Mouse (Mus musculus) stomach, postnatal 0 days (tissue): ENCODE measurements around the gene Pde10a. TPM values are rescaled to one million over a fixed set of nuclear protein-coding genes. Genes with fewer than 3 reads are reported as not detected.

Experiments
- ATAC-seq: fragments of 200-750 bp; cut with Nextera tagmentation; 2 replicates; pipeline ENCODE4 v1.8.0; 2017; ENCODE audit not compliant: low FRiP score, low TSS enrichment
- DNase-seq: peaks from one replicate; pipeline ENCODE4 v3.0.0-alpha.2; 2016; ENCODE audit warnings: low spot score
- H3K27ac ChIP-seq: fragments of 300-500 bp; sonication (generic); replicated peaks from 2 replicates; pipeline ENCODE4 v1.5.1; 2014; ENCODE audit warnings: mild to moderate bottlenecking, control low read depth
- H3K27me3 ChIP-seq: fragments of 300-500 bp; sonication (generic); 2 replicates; pipeline ENCODE4 v1.6.1; 2014; ENCODE audit warnings: low read length; ENCODE audit not compliant: control insufficient read depth, insufficient read depth
- H3K36me3 ChIP-seq: fragments of 300-500 bp; sonication (generic); 2 replicates; pipeline ENCODE4 v1.6.1; 2014; ENCODE audit warnings: low read length, mixed read lengths; ENCODE audit not compliant: control insufficient read depth, insufficient read depth
- H3K4me1 ChIP-seq: fragments of 300-500 bp; sonication (generic); replicated peaks from 2 replicates; pipeline ENCODE4 v1.6.1; 2014; ENCODE audit warnings: antibody characterized with exemption; ENCODE audit not compliant: control insufficient read depth, insufficient read depth
- H3K4me2 ChIP-seq: fragments of 300-500 bp; sonication (generic); replicated peaks from 2 replicates; pipeline ENCODE4 v1.6.1; 2014; ENCODE audit warnings: low read depth, mild to moderate bottlenecking, control low read depth, moderate library complexity
- H3K4me3 ChIP-seq: fragments of 300-500 bp; sonication (generic); 2 replicates; pipeline ENCODE4 v1.5.1; 2014; ENCODE audit warnings: low read depth, low read length, control low read depth
- H3K9ac ChIP-seq: fragments of 300-500 bp; sonication (generic); 2 replicates; pipeline ENCODE4 v1.6.1; 2014; ENCODE audit warnings: mild to moderate bottlenecking, low read length, control low read depth, mixed read lengths
- H3K9me3 ChIP-seq: fragments of 300-500 bp; sonication (generic); 2 replicates; pipeline ENCODE4 v1.6.1; 2016; ENCODE audit warnings: low read length; ENCODE audit not compliant: control insufficient read depth
- CTCF ChIP-seq: IDR thresholded peaks from 2 replicates; pipeline ENCODE4 v1.5.1; 2016; ENCODE audit warnings: antibody characterized with exemption, low read depth, mild to moderate bottlenecking, moderate library complexity
- EP300 ChIP-seq: optimal IDR thresholded peaks from 2 replicates; pipeline ENCODE3; 2016; ENCODE audit warnings: antibody characterized with exemption
- whole genome bisulfite sequencing: fragments of 180-500 bp; shearing (Covaris S2); extraction: QIAGEN DNeasy Blood & Tissue Kit; methylation state at CpG from one replicate; pipeline ENCODE4 v1.1.7; 2014; 5-methylcytosine and 5-hydroxymethylcytosine counted together
- polyA plus RNA-seq: library from polyadenylated mRNA; unstranded; fragments of >200 nt; fragmentation: Nextera tagmentation; extraction: Ambion mirVana; gene quantifications from 2 replicates; pipeline ENCODE4 v1.2.1, GENCODE M21; 2015

Pde10a gene
- polyA plus RNA-seq, 1 experiment from 2014 or later, result 0.69 TPM

GRCm38 (mm10) chr17:8871997-8872593 is 346.9 kb downstream of the Pde10a start:
- Histone ChIP-seq H3K27me3 (no peaks in the 10 kb centered on the region), H3K4me1 (no peaks in the 10 kb centered on the region), H3K9me3 (no peaks in the 10 kb centered on the region), H3K4me2 (peak overlapping the region; percentile 34; the same call in 1 of the 2 replicates), H3K36me3 (no peaks in the 10 kb centered on the region), H3K27ac (no peak overlapping the region), H3K9ac (peak overlapping the region; percentile 32; the same call in 1 of the 2 replicates), H3K4me3 (no peak overlapping the region)
- 12% methylated on average over 12 of the region's 12 CpGs for WGBS
- ATAC-seq (peak; percentile 24; the same call in 1 of the 2 replicates), DNase-seq (peak; percentile 26)
- TF ChIP-seq EP300 (no peak), CTCF (no peak)

- Histone ChIP-seq H3K4me2 (0 out of 2 replicates have a peak overlapping the region, but pooled peaks have one; percentile 34), H3K27me3 (no peaks in the 10 kb centered on the region), H3K4me1 (no peaks in the 10 kb centered on the region), H3K9ac (no peak overlapping the region), H3K4me3 (no peak overlapping the region), H3K36me3 (no peaks in the 10 kb centered on the region), H3K27ac (no peak overlapping the region), H3K9me3 (no peaks in the 10 kb centered on the region)
- no peak for TF ChIP-seq CTCF
- TF ChIP-seq EP300, result no peak
- 29% methylated on average over 8 of the region's 8 CpGs for WGBS
- ATAC-seq (no peak), DNase-seq (no peak)
Observed at GRCm38 (mm10) chr17:8872611-8873010, 347.4 kb downstream of the Pde10a start.

GRCm38 (mm10) chr17:8878056-8878455 is 352.9 kb downstream of the Pde10a start:
- no peak for ATAC-seq
- H3K4me3 ChIP-seq, result no peak overlapping the region
- H3K27me3 ChIP-seq, result no peaks in the 10 kb centered on the region
- H3K9ac ChIP-seq, result no peak overlapping the region
- 78% methylated on average over 1 of the region's 1 CpGs for WGBS
- H3K4me1 ChIP-seq, result no peaks in the 10 kb centered on the region
- H3K9me3 ChIP-seq, result no peaks in the 10 kb centered on the region
- no peak for DNase-seq
- TF ChIP-seq EP300 (no peak), CTCF (no peak)
- H3K36me3 ChIP-seq, result no peaks in the 10 kb centered on the region
- H3K4me2 ChIP-seq, result no peak overlapping the region
- H3K27ac ChIP-seq, result no peak overlapping the region

GRCm38 (mm10) chr17:8881711-8882110 is 356.5 kb downstream of the Pde10a start:
- Histone ChIP-seq H3K9me3 (no peaks in the 10 kb centered on the region), H3K27me3 (no peaks in the 10 kb centered on the region), H3K36me3 (no peaks in the 10 kb centered on the region), H3K4me3 (no peak overlapping the region), H3K9ac (no peak overlapping the region), H3K27ac (no peak overlapping the region), H3K4me2 (no peak overlapping the region), H3K4me1 (no peaks in the 10 kb centered on the region)
- DNase-seq (no peak), ATAC-seq (no peak)
- 82% methylated on average over 6 of the region's 6 CpGs for WGBS
- TF ChIP-seq CTCF (no peak), EP300 (no peak)

GRCm38 (mm10) chr17:8884691-8885090 is 359.5 kb downstream of the Pde10a start:
- no peak overlapping the region for H3K9ac ChIP-seq
- H3K4me2 ChIP-seq, result no peak overlapping the region
- H3K27ac ChIP-seq, result no peak overlapping the region
- DNase-seq, result no peak
- 80% methylated on average over 5 of the region's 5 CpGs for WGBS
- no peaks in the 10 kb centered on the region for H3K4me1 ChIP-seq
- H3K4me3 ChIP-seq, result no peak overlapping the region
- no peaks in the 10 kb centered on the region for H3K27me3 ChIP-seq
- no peaks in the 10 kb centered on the region for H3K9me3 ChIP-seq
- no peak for ATAC-seq
- TF ChIP-seq EP300 (no peak), CTCF (no peak)
- no peaks in the 10 kb centered on the region for H3K36me3 ChIP-seq

GRCm38 (mm10) chr17:8885830-8886229 is 360.7 kb downstream of the Pde10a start:
- H3K27ac ChIP-seq, result no peak overlapping the region
- no peaks in the 10 kb centered on the region for H3K36me3 ChIP-seq
- no peak overlapping the region for H3K4me2 ChIP-seq
- ATAC-seq, result no peak
- TF ChIP-seq EP300, result no peak
- TF ChIP-seq CTCF, result no peak
- H3K9ac ChIP-seq, result no peak overlapping the region
- H3K9me3 ChIP-seq, result no peaks in the 10 kb centered on the region
- DNase-seq, result no peak
- no peak overlapping the region for H3K4me3 ChIP-seq
- no peaks in the 10 kb centered on the region for H3K27me3 ChIP-seq
- H3K4me1 ChIP-seq, result no peaks in the 10 kb centered on the region
- 91% methylated on average over 6 of the region's 6 CpGs for WGBS
